Mouse (Mus musculus) E14TG2a.4 (cell line): ENCODE results near the gene Oxct1.

Experiments used
- CTCF ChIP-seq: conservative IDR thresholded peaks from 2 replicates; pipeline ENCODE4 v1.5.1; 2014; ENCODE audit warnings: low read length
- NANOG ChIP-seq: IDR thresholded peaks from 2 replicates; pipeline ENCODE4 v1.6.1; 2014; ENCODE audit warnings: borderline replicate concordance, low read length, mixed read lengths

DNA sequence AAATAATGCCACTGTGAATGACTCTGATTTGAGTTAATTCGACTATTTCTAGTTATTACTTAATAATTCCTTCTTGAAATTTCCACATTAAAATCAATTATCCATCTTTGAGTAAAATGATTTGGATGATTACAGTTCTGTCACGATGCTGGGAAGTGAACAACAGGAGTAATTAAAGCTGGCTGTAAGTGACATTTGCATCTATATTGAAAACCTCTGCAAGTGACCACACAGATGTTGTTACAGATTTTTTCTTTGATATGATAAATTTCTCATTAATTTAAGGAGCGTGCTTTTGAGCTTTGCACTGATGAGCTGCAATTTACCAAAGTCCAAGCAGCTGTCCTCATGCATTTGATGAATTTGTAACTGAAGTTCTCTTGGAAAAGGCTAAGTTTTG, 64.4 kb downstream of the Oxct1 start:
- no peak for TF ChIP-seq CTCF
- TF ChIP-seq NANOG: no peak
